Mouse (Mus musculus) cerebral cortex, adult 2 months (tissue): ENCODE results near the gene Pid1.

Experiments used
- WGBS: fragments of 180-500 bp; shearing (Covaris S2); methylation state at CpG from one replicate; pipeline ENCODE4 v1.1.7; 2018; 5-methylcytosine and 5-hydroxymethylcytosine counted together

The Pid1 gene

GRCm38 (mm10) chr1:84056306-84056705 lies 307.7 kb downstream of the Pid1 start:
- 78% methylated on average over 1 of the region's 1 CpGs for WGBS

GRCm38 (mm10) chr1:84025746-84026145 lies 338.2 kb downstream of the Pid1 start:
- WGBS = 60% methylated on average over 1 of the region's 1 CpGs

- WGBS = 84% methylated on average over 4 of the region's 4 CpGs
Measured at GRCm38 (mm10) chr1:84012871-84013375, 351.1 kb downstream of the Pid1 start.

GRCm38 (mm10) chr1:84002630-84003029 lies 361.4 kb downstream of the Pid1 start:
- 85% methylated on average over 4 of the region's 4 CpGs for WGBS
